ENCODE assay signal across 22 mouse cellular contexts in genomic region chr13:53055697-53056096, GRCm38 (mm10).
DNase-seq lines count a peak whose midpoint lies in the region; TF ChIP-seq lines count a peak whose summit lies in the region.
"Had no signal": no experiment of that assay in that cellular context is flagged by ENCODE, and none has a peak within 500 bp of the region (broad histone marks: within the 10 kb centered on the region; RNA-seq: fewer than 3 reads in every experiment).

No protein-coding gene starts in this region.

- no peak overlapping the region for H3K4me3 ChIP-seq in CH12.LX (replicated peaks in 1 of 3; ENCODE audit: low read depth in 2 of 3, low read length in 2 of 3, poor library complexity in 1 of 3)
- no peak overlapping the region for H3K4me3 ChIP-seq in MEL (ENCODE audit: control insufficient read depth in 1 of 2, insufficient read depth in 1 of 2, low read depth in 2 of 2, low read length in 2 of 2)
- H3K4me3 ChIP-seq: embryonic facial prominence, embryonic 13.5 days; embryonic facial prominence, embryonic 15.5 days; erythroblast, embryonic 14.5 days; forebrain, embryonic 10.5 days; forebrain, embryonic 12.5 days had no signal

- H3K27ac ChIP-seq in CH12.LX (ENCODE audit: insufficient read depth, low read depth): no peak overlapping the region
- H3K27ac ChIP-seq in MEL (ENCODE audit: control insufficient read depth, low read depth, low read length): no peak overlapping the region
- H3K27ac ChIP-seq: embryonic facial prominence, embryonic 13.5 days; embryonic facial prominence, embryonic 15.5 days; forebrain, embryonic 10.5 days; forebrain, embryonic 12.5 days had no signal

- H3K27me3 ChIP-seq in CH12.LX (replicated peaks): peaks cover 2% of the 10 kb centered on the region
- H3K27me3 ChIP-seq in MEL (ENCODE audit: control insufficient read depth in 1 of 2, insufficient read depth in 2 of 2, low read length in 2 of 2): no peaks in the 10 kb centered on the region
- H3K27me3 ChIP-seq: embryonic facial prominence, embryonic 13.5 days; forebrain, embryonic 12.5 days had no signal

- TF ChIP-seq EP300 in CH12.LX (IDR thresholded peaks at IDR 0.05; ENCODE audit: low read length) (no peak), MEL (IDR thresholded peaks at IDR 0.05; ENCODE audit: low read depth in 1 of 2, low read length in 2 of 2) (no peak)

- H3K9ac ChIP-seq in CH12.LX (ENCODE audit: insufficient read depth, low read depth) (no peak overlapping the region), MEL (ENCODE audit: control insufficient read depth, low read depth, low read length, poor library complexity, severe bottlenecking) (no peak overlapping the region)
- H3K9ac ChIP-seq: embryonic facial prominence, embryonic 13.5 days; embryonic facial prominence, embryonic 15.5 days; forebrain, embryonic 12.5 days had no signal

- TF ChIP-seq CTCF in CH12.LX (conservative IDR thresholded peaks at IDR 0.05 in 1 of 2, IDR thresholded peaks at IDR 0.05 in 1 of 2; ENCODE audit: low read depth in 2 of 2, low read length in 2 of 2) (no peak), MEL (IDR thresholded peaks at IDR 0.05 in 2 of 3, conservative IDR thresholded peaks at IDR 0.05 in 1 of 3; ENCODE audit: control insufficient read depth in 1 of 3, insufficient read depth in 1 of 3, low read depth in 2 of 3, low read length in 3 of 3, poor library complexity in 1 of 3, severe bottlenecking in 1 of 3) (no peak)

- TF ChIP-seq POLR2A in CH12.LX (IDR thresholded peaks at IDR 0.05; ENCODE audit: low read depth, low read length): no peak
- no peak for TF ChIP-seq POLR2A in MEL (IDR thresholded peaks at IDR 0.05; ENCODE audit: control insufficient read depth in 1 of 2, insufficient read depth in 1 of 2, low read depth in 1 of 2, low read length in 2 of 2, poor library complexity in 1 of 2)

- H3K4me1 ChIP-seq in CH12.LX (ENCODE audit: control insufficient read depth in 1 of 2, insufficient read depth in 2 of 2) (peaks cover 6 to 34% of the 10 kb centered on the region in 2 experiments; a peak in 3 of 4 replicates), MEL (ENCODE audit: control insufficient read depth in 1 of 2, insufficient read depth in 2 of 2, low read length in 2 of 2) (no peaks in the 10 kb centered on the region)
- H3K4me1 ChIP-seq: forebrain, embryonic 10.5 days; forebrain, embryonic 12.5 days had no signal

- no peaks in the 10 kb centered on the region for H3K36me3 ChIP-seq in CH12.LX (replicated peaks in 1 of 2; ENCODE audit: control insufficient read depth in 1 of 2, insufficient read depth in 1 of 2, low read length in 1 of 2)
- H3K36me3 ChIP-seq in MEL (ENCODE audit: control insufficient read depth in 1 of 2, insufficient read depth in 2 of 2, low read length in 2 of 2): no peaks in the 10 kb centered on the region
- H3K36me3 ChIP-seq: embryonic facial prominence, embryonic 13.5 days; embryonic facial prominence, embryonic 15.5 days; forebrain, embryonic 10.5 days; forebrain, embryonic 12.5 days; G1E had no signal

- TF ChIP-seq RAD21 in CH12.LX (IDR thresholded peaks at IDR 0.05; ENCODE audit: low read depth, low read length) (no peak), MEL (IDR thresholded peaks at IDR 0.05; ENCODE audit: low read depth, low read length) (no peak)

- in situ Hi-C loops in CH12.LX (cut with MboI; ENCODE audit: low pct_ligation_motif_present, low pct_unique_long_range_greater_than_20kb, low sequenced_read_pairs): no loop called here

- DNase-seq in heart, adult 11 months: peak; percentile 43
- DNase-seq in heart, adult 8-10 months (ENCODE audit: low spot score): no peak
- DNase-seq in CH12.LX (ENCODE audit: extremely low read depth): no peak
- DNase-seq in MEL (ENCODE audit: low read depth, low spot score): no peak
- DNase-seq in gastrocnemius, postnatal 36 days: no peak
- DNase-seq: adrenal gland, adult 2 months; adrenal gland, postnatal 10 days; adrenal gland, postnatal 25 days; B cell, adult 2 months; cerebellum, adult 11 months; cerebellum, adult 18-20 months; cerebellum, adult 8-10 months; cerebellum, adult 9-11 months; cerebellum, postnatal 14 days; cerebellum, postnatal 36 days; embryo, embryonic 11 days had no signal

- H3K79me2 ChIP-seq in CH12.LX (replicated peaks; ENCODE audit: control insufficient read depth, extremely low read depth, insufficient read depth, poor library complexity, severe bottlenecking): no peaks in the 10 kb centered on the region
- H3K79me2 ChIP-seq in MEL (ENCODE audit: control insufficient read depth, insufficient read depth, low read length, poor library complexity): no peaks in the 10 kb centered on the region

- no peak overlapping the region for H3K4me2 ChIP-seq in CH12.LX (ENCODE audit: insufficient read depth, low read depth, poor library complexity, severe bottlenecking)
- H3K4me2 ChIP-seq: embryonic facial prominence, embryonic 13.5 days; embryonic facial prominence, embryonic 15.5 days; forebrain, embryonic 12.5 days had no signal

- H3K9me3 ChIP-seq in CH12.LX (replicated peaks; ENCODE audit: low read length): peaks cover 6% of the 10 kb centered on the region
- H3K9me3 ChIP-seq in MEL (replicated peaks; ENCODE audit: insufficient read depth, low read length): no peaks in the 10 kb centered on the region
- H3K9me3 ChIP-seq: embryonic facial prominence, embryonic 13.5 days; embryonic facial prominence, embryonic 15.5 days; forebrain, embryonic 10.5 days; forebrain, embryonic 12.5 days had no signal

- dilution Hi-C loops in CH12.LX (cut with MboI; ENCODE audit: extremely low pct_ligation_motif_present, extremely low pct_unique_long_range_greater_than_20kb, low sequenced_read_pairs): no loop called here

- intact Hi-C loops in gastrocnemius, postnatal 36 days (cut with DNase I): no loop called here

TF ChIP-seq in CH12.LX, 34 proteins besides CTCF, POLR2A, EP300 and RAD21:
- TF ChIP-seq MAFK (IDR thresholded peaks at IDR 0.05; ENCODE audit: insufficient replicate concordance, low read length): peak; percentile 86
- no peak for TF ChIP-seq USF2 (conservative IDR thresholded peaks at IDR 0.05; ENCODE audit: low read depth, low read length)
TF ChIP-seq in CH12.LX: peak in this region for 1.

TF ChIP-seq in MEL, 35 proteins besides CTCF, POLR2A, EP300 and RAD21:
- TF ChIP-seq TBP (IDR thresholded peaks at IDR 0.05; ENCODE audit: low read depth, low read length) (no peak), MAFK (IDR thresholded peaks at IDR 0.05; ENCODE audit: borderline replicate concordance, low read depth, low read length) (peak; percentile 48; the same call in 1 of the 2 replicates)
